Mouse (Mus musculus): ENCODE data around the gene Pcdh19. TPM values are rescaled to one million over a fixed set of nuclear protein-coding genes. Genes with fewer than 3 reads are reported as not detected.

Gene Pcdh19
- total and polyA plus RNA-seq, 3 experiments = not detected

DNA sequence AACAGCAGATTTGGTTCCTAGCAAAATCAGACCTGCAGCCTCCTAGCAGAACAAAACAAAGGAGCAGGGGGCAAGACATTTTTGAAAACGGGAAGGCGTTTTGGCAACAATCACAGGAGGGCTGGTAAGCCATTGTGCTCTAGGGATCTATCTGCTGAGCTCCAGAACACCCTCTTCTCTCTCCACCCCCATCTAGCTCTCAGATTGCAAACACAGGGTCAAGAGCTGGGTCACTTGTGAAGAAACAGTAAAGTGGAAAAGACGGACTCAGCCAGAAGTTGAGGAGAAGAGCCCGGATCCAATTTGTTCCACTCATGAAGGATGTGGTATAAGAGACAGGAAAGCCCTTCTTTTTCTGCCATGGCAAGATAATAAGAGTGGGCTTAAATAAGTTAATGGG is 7.7 kb upstream of the Pcdh19 start:
- no peaks in the 10 kb centered on the region for H3K79me2 ChIP-seq (replicated peaks; ENCODE audit: control insufficient read depth, extremely low read depth, insufficient read depth, poor library complexity, severe bottlenecking)
- no peaks in the 10 kb centered on the region for H3K36me3 ChIP-seq (replicated peaks in 1 of 2; ENCODE audit: control insufficient read depth in 1 of 2, insufficient read depth in 1 of 2, low read length in 1 of 2)
- H3K4me1 ChIP-seq (ENCODE audit: control insufficient read depth in 1 of 2, insufficient read depth in 2 of 2) = no peaks in the 10 kb centered on the region
- H3K27me3 ChIP-seq (replicated peaks) = no peaks in the 10 kb centered on the region
- no peak overlapping the region for H3K9ac ChIP-seq (ENCODE audit: insufficient read depth, low read depth)
- no peak for TF ChIP-seq RCOR1 (conservative IDR thresholded peaks at IDR 0.05; ENCODE audit: low read depth, low read length)
- no peak for TF ChIP-seq MYC (IDR thresholded peaks at IDR 0.05; ENCODE audit: low read depth, low read length)
- TF ChIP-seq TCF12 (IDR thresholded peaks at IDR 0.05; ENCODE audit: low read depth, low read length) = no peak
- TF ChIP-seq EP300 (IDR thresholded peaks at IDR 0.05; ENCODE audit: low read length) = no peak
- no peak for TF ChIP-seq GABPA (IDR thresholded peaks at IDR 0.05; ENCODE audit: insufficient replicate concordance, low read depth, low read length)
- no peak for TF ChIP-seq E2F4 (IDR thresholded peaks at IDR 0.05; ENCODE audit: insufficient replicate concordance, low read depth, low read length)
- TF ChIP-seq CHD1 (IDR thresholded peaks at IDR 0.05; ENCODE audit: low read depth, low read length) = no peak
- TF ChIP-seq CHD2 (IDR thresholded peaks at IDR 0.05; ENCODE audit: low read length) = no peak
- no peak for TF ChIP-seq POLR2AphosphoS2 (IDR thresholded peaks at IDR 0.05; ENCODE audit: low read depth, low read length)
- no peak for TF ChIP-seq NELFE (IDR thresholded peaks at IDR 0.05; ENCODE audit: low read depth, low read length)
- no peak for TF ChIP-seq MXI1 (IDR thresholded peaks at IDR 0.05; ENCODE audit: low read depth, low read length)
- no peak for TF ChIP-seq ZC3H11A (IDR thresholded peaks at IDR 0.05; ENCODE audit: low read depth, low read length)
- TF ChIP-seq MEF2A (IDR thresholded peaks at IDR 0.05; ENCODE audit: borderline replicate concordance, low read depth, low read length) = no peak
- TF ChIP-seq ZMIZ1 (IDR thresholded peaks at IDR 0.05; ENCODE audit: low read depth, low read length) = no peak
- TF ChIP-seq PAX5 (IDR thresholded peaks at IDR 0.05; ENCODE audit: low read length) = no peak
- TF ChIP-seq ETS1 (conservative IDR thresholded peaks at IDR 0.05; ENCODE audit: low read depth, low read length) = no peak
- H3K4me2 ChIP-seq (ENCODE audit: insufficient read depth, low read depth, poor library complexity, severe bottlenecking) = no peak overlapping the region
- in situ Hi-C loops (cut with MboI; ENCODE audit: low pct_ligation_motif_present, low pct_unique_long_range_greater_than_20kb, low sequenced_read_pairs) = no loop called here
- no peak overlapping the region for H3K4me3 ChIP-seq (replicated peaks in 1 of 3; ENCODE audit: low read depth in 2 of 3, low read length in 2 of 3, poor library complexity in 1 of 3)
- H3K9me3 ChIP-seq (replicated peaks; ENCODE audit: low read length) = no peaks in the 10 kb centered on the region
- no peak overlapping the region for H3K27ac ChIP-seq (ENCODE audit: insufficient read depth, low read depth)
- dilution Hi-C loops (cut with MboI; ENCODE audit: extremely low pct_ligation_motif_present, extremely low pct_unique_long_range_greater_than_20kb, low sequenced_read_pairs) = no loop called here
- no peak for DNase-seq (ENCODE audit: extremely low read depth)

DNA sequence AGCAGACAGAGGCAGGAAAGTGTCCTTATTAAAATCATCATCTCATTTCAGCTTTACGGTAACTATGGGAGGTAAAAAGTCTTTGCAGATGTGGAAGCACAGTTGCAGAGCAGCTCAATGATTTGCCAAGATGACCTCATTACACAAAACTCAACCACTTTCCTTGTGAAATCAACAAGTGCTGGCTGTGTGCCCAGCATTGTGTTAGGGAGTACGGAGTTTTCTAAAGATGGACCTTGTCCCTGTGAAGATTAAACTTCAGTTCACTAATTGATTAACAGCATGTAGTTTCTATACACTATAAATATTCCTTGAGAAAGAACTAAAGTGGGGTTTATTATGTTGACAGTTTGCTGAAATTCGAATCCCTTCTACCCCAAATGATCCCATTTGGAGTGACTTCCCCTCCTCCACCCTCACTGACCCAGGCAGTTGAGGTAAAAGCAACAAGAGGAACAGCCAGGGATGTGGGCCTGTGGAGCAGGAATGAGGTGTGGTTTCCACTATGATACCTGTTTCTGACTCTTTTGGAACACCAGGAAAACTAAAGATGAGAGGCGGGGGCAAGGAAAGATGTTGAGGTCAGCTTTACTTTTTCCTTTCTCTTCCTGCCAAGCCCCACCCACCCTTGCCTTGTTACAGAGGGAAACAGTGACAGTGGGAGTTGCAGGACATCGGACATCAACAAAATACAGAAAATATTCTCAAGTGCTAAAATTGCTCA is 4.4 kb upstream of the Pcdh19 start:
- no peaks in the 10 kb centered on the region for H3K36me3 ChIP-seq (replicated peaks in 1 of 2; ENCODE audit: control insufficient read depth in 1 of 2, insufficient read depth in 1 of 2, low read length in 1 of 2)
- no peak overlapping the region for H3K4me3 ChIP-seq (replicated peaks in 1 of 3; ENCODE audit: low read depth in 2 of 3, low read length in 2 of 3, poor library complexity in 1 of 3)
- H3K9me3 ChIP-seq (replicated peaks; ENCODE audit: low read length) = peaks cover 4% of the 10 kb centered on the region
- H3K79me2 ChIP-seq (replicated peaks; ENCODE audit: control insufficient read depth, extremely low read depth, insufficient read depth, poor library complexity, severe bottlenecking) = no peaks in the 10 kb centered on the region
- TF ChIP-seq USF1 (IDR thresholded peaks at IDR 0.05; ENCODE audit: low read depth, low read length) (no peak), RAD21 (IDR thresholded peaks at IDR 0.05; ENCODE audit: low read depth, low read length) (no peak), EP300 (IDR thresholded peaks at IDR 0.05; ENCODE audit: low read length) (no peak), CHD1 (IDR thresholded peaks at IDR 0.05; ENCODE audit: low read depth, low read length) (no peak), SIN3A (IDR thresholded peaks at IDR 0.05; ENCODE audit: low read length) (no peak), BHLHE40 (IDR thresholded peaks at IDR 0.05; ENCODE audit: low read depth, low read length) (no peak), TCF12 (IDR thresholded peaks at IDR 0.05; ENCODE audit: low read depth, low read length) (no peak), RCOR1 (conservative IDR thresholded peaks at IDR 0.05; ENCODE audit: low read depth, low read length) (no peak), CTCF (conservative IDR thresholded peaks at IDR 0.05 in 1 of 2, IDR thresholded peaks at IDR 0.05 in 1 of 2; ENCODE audit: low read depth in 2 of 2, low read length in 2 of 2) (no peak), POLR2A (IDR thresholded peaks at IDR 0.05; ENCODE audit: low read depth, low read length) (no peak), POLR2AphosphoS2 (IDR thresholded peaks at IDR 0.05; ENCODE audit: low read depth, low read length) (no peak), ZKSCAN1 (IDR thresholded peaks at IDR 0.05; ENCODE audit: borderline replicate concordance, low read depth, low read length) (no peak), MXI1 (IDR thresholded peaks at IDR 0.05; ENCODE audit: low read depth, low read length) (no peak)
- no peak overlapping the region for H3K27ac ChIP-seq (ENCODE audit: insufficient read depth, low read depth)
- dilution Hi-C loops (cut with MboI; ENCODE audit: extremely low pct_ligation_motif_present, extremely low pct_unique_long_range_greater_than_20kb, low sequenced_read_pairs) (no loop called here), in situ Hi-C loops (cut with MboI; ENCODE audit: low pct_ligation_motif_present, low pct_unique_long_range_greater_than_20kb, low sequenced_read_pairs) (no loop called here)
- H3K9ac ChIP-seq (ENCODE audit: insufficient read depth, low read depth) = no peak overlapping the region
- H3K27me3 ChIP-seq (replicated peaks) = no peaks in the 10 kb centered on the region
- no peak overlapping the region for H3K4me2 ChIP-seq (ENCODE audit: insufficient read depth, low read depth, poor library complexity, severe bottlenecking)
- no peaks in the 10 kb centered on the region for H3K4me1 ChIP-seq (ENCODE audit: control insufficient read depth in 1 of 2, insufficient read depth in 2 of 2)
- DNase-seq (ENCODE audit: extremely low read depth) = no peak

Data from CH12.LX (cell line).